Mouse (Mus musculus): ENCODE data around the gene Rnf13.

Rnf13 gene

DNA sequence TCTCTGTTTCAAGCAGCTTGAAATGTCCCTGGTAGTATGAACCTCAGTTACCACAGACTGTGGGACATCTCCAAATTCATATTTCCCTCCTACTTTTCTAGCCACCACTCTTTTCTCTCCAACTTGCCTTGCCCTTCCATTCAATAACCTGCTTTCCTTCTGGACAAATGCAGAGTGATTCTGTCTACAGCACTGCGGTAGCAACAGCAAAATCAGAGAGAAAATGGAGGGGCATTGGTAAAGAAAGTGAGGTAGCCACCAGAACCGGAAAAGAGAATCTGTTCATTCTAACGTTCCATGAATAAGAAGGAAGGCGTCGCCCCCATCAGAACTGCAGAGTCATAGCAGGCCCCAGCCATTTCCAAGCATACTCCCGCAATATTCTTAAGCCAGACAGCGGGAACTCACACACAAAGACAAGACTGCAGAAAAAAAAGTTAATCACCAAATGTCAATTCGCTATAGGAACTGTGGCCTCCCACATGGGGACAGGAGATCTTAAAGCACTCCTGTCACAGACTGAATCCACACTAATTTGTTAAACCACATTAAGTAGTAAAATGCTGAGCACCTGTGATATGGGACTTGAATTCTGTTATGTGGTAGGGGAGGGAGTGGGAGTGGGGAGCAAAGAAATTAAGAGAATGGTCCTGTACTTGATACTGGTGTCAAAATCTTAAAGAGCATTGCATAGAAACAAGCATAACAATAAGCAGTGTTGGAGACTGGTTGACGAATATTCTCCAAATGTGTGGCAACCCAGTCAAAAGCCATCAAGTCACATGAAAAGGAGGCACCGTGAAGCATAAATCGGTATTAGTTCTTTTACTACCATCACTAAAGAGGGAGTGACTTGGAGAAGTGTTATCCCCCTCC is 110.2 kb downstream of the Rnf13 start:
- peak; percentile 26 to 47 for DNase-seq

DNA sequence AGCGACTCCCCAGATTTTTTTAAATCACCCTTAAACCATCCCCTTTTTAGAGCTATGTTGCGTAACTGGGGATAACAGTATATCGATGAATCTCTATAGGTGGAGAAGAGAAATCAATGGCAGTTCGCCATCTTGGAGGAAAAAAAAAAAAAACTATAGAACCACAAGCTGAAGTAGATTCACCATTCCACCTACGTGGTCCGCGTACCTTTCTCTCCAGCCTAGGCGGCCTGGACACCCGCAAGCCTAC is 110.7 kb downstream of the Rnf13 start:
- no peak for DNase-seq

DNA sequence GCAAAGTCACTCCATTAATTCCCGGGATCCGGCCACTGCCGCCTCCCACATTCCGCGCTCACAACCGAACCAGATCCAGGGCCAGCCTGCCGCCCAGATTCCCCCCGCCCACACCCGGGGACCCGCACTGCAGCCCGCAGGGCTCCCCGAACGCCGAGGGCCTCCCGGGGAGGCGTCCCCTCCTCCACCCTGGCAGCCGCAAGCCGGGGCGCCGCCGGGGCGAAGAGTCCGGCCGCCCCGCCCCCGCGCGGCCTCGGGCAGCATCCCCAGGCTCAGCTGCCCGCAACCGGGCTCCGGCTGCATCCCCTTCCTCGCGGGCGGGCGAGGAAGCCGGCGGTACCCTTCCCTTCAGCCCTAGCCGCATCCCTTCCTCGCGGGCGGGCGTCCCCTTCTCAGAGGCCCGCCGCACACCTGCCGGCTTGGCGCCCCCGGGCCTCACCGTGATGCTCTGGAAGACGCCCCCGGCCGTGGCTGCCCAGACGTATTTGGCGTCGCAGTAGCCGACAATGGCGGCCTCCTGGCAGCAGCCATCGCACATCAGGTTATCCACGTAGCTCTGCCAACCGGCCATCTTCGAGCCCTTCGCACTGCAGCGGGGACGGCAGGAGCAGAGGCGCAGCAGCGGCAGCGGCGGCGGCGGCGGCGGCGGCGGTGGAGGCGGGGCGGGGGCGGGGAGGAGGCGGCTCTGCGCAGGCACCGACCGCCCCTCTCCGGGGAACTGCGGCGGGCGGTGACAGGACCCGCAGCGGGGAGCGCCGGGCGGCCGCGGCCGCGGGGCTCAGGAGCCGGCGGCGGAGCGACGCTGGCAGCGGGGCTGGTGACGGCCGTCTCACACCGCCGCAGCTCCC is 111.3 kb downstream of the Rnf13 start:
- peak; percentile 74 to 80 for DNase-seq

DNA sequence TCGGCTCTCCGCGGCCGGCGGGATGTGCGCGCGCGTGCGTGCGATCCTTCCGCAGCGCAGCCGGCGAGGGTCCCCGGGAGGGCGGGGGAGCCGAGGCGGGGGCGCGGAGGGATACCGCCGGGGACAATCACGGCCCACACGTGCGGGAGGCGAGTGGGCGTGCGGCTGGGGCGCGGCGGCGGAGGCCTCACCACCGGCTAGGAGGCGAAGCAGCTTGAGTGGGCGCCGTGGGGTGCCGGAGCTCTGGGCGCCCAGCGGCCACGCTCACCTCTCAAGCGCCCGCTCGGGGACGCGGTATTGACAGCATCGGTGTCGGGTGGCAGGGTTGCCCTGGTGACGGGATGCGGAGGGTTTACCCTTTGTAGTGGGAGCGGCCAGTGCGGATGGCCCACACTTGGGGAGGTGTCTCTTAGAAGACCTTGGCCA is 111.9 kb downstream of the Rnf13 start, which contains the start of gene Pfn2:
Gene Pfn2 (minus strand): TSS at position 320 of the 426 bp plus-strand sequence.
- DNase-seq: peak; percentile 89 to 91

DNA sequence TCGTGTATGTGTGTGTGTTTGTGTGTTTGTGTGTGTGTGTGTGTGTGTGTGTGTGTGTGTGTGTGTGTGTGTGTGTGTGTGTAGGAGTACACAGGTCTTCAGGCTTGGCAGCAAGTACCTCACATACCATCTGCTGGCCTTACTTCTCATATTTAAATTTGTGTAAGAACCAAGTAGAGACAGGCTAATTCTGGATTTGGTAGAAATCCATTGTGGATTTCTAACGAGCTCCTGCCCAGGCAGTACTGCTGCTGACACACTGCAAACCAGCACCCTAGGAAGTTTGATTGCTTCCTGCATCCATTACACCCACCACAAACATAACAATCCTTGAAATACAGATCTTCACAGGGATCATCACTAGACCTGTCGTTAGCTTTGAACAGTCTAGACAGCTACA is 147.1 kb downstream of the Rnf13 start:
- DNase-seq: no peak
